Mouse (Mus musculus): ENCODE results near the gene Fyn. TPM values are rescaled to one million over a fixed set of nuclear protein-coding genes. Genes with fewer than 3 reads are reported as not detected.

Gene Fyn
- polyA plus RNA-seq, 1 experiment: 29.2 TPM

- Histone ChIP-seq H3K4me1 (ENCODE audit: control insufficient read depth, insufficient read depth, low read length) (peaks cover 4% of the 10 kb centered on the region; the same call in 1 of the 2 replicates), H3K4me3 (replicated peaks; ENCODE audit: extremely low read depth, low read depth, low read length) (no peak overlapping the region)
- TF ChIP-seq CTCF (IDR thresholded peaks at IDR 0.05; ENCODE audit: insufficient read depth, low read length) (no peak), POLR2A (IDR thresholded peaks at IDR 0.05; ENCODE audit: borderline replicate concordance, extremely low read depth, low read depth, low read length) (no peak)
- DNase-seq: no peak
- WGBS: 81% methylated on average over 2 of the region's 2 CpGs
Measured at GRCm38 (mm10) chr10:39339969-39340236, 28.8 kb upstream of the Fyn start.

- H3K4me3 ChIP-seq (replicated peaks; ENCODE audit: extremely low read depth, low read depth, low read length): no peak overlapping the region
- 83% methylated on average over 1 of the region's 1 CpGs for WGBS
- H3K4me1 ChIP-seq (ENCODE audit: control insufficient read depth, insufficient read depth, low read length): peaks cover 4% of the 10 kb centered on the region; the same call in 1 of the 2 replicates
- DNase-seq: no peak
- TF ChIP-seq CTCF (IDR thresholded peaks at IDR 0.05; ENCODE audit: insufficient read depth, low read length): no peak
- no peak for TF ChIP-seq POLR2A (IDR thresholded peaks at IDR 0.05; ENCODE audit: borderline replicate concordance, extremely low read depth, low read depth, low read length)
Measured at GRCm38 (mm10) chr10:39343551-39343950, 25.1 kb upstream of the Fyn start.

- WGBS: 82% methylated on average over 1 of the region's 1 CpGs
- Histone ChIP-seq H3K4me3 (replicated peaks; ENCODE audit: extremely low read depth, low read depth, low read length) (no peak overlapping the region), H3K4me1 (ENCODE audit: control insufficient read depth, insufficient read depth, low read length) (peaks cover 3% of the 10 kb centered on the region; the same call in 1 of the 2 replicates)
- DNase-seq: no peak
- no peak for TF ChIP-seq POLR2A (IDR thresholded peaks at IDR 0.05; ENCODE audit: borderline replicate concordance, extremely low read depth, low read depth, low read length)
- no peak for TF ChIP-seq CTCF (IDR thresholded peaks at IDR 0.05; ENCODE audit: insufficient read depth, low read length)
Measured at GRCm38 (mm10) chr10:39345921-39346320, 22.7 kb upstream of the Fyn start.

- H3K4me1 ChIP-seq (ENCODE audit: control insufficient read depth, insufficient read depth, low read length): no peaks in the 10 kb centered on the region
- no peak for DNase-seq
- H3K4me3 ChIP-seq (replicated peaks; ENCODE audit: extremely low read depth, low read depth, low read length): no peak overlapping the region
- 91% methylated on average over 14 of the region's 14 CpGs for WGBS
- TF ChIP-seq CTCF (IDR thresholded peaks at IDR 0.05; ENCODE audit: insufficient read depth, low read length) (no peak), POLR2A (IDR thresholded peaks at IDR 0.05; ENCODE audit: borderline replicate concordance, extremely low read depth, low read depth, low read length) (no peak)
Measured at GRCm38 (mm10) chr10:39349781-39350364, 18.8 kb upstream of the Fyn start.

- no peak overlapping the region for H3K4me3 ChIP-seq (replicated peaks; ENCODE audit: extremely low read depth, low read depth, low read length)
- TF ChIP-seq POLR2A (IDR thresholded peaks at IDR 0.05; ENCODE audit: borderline replicate concordance, extremely low read depth, low read depth, low read length) (no peak), CTCF (IDR thresholded peaks at IDR 0.05; ENCODE audit: insufficient read depth, low read length) (no peak)
- H3K4me1 ChIP-seq (ENCODE audit: control insufficient read depth, insufficient read depth, low read length): peaks cover 2% of the 10 kb centered on the region; the same call in 1 of the 2 replicates
- 92% methylated on average over 4 of the region's 4 CpGs for WGBS
- no peak for DNase-seq
Measured at GRCm38 (mm10) chr10:39364196-39364595, 4.5 kb upstream of the Fyn start.

GRCm38 (mm10) chr10:39369502-39369931 is 862 bp downstream of the Fyn start:
- WGBS: under 1% methylated on average over 43 of the region's 44 CpGs

GRCm38 (mm10) chr10:39369977-39370785 is 1.5 kb downstream of the Fyn start:
- under 1% methylated on average over 62 of the region's 68 CpGs for WGBS
- peak; percentile 33 for DNase-seq
- H3K4me3 ChIP-seq (replicated peaks; ENCODE audit: extremely low read depth, low read depth, low read length): peak overlapping the region; percentile 68
- TF ChIP-seq POLR2A (IDR thresholded peaks at IDR 0.05; ENCODE audit: borderline replicate concordance, extremely low read depth, low read depth, low read length) (no peak), CTCF (IDR thresholded peaks at IDR 0.05; ENCODE audit: insufficient read depth, low read length) (no peak)
- peaks cover 11% of the 10 kb centered on the region for H3K4me1 ChIP-seq (ENCODE audit: control insufficient read depth, insufficient read depth, low read length)

More at GRCm38 (mm10) chr10:39369502-39369931, 862 bp downstream of the Fyn start:
- TF ChIP-seq POLR2A (IDR thresholded peaks at IDR 0.05; ENCODE audit: borderline replicate concordance, extremely low read depth, low read depth, low read length): peak; percentile 36; the same call in 1 of the 2 replicates
- TF ChIP-seq CTCF (IDR thresholded peaks at IDR 0.05; ENCODE audit: insufficient read depth, low read length): no peak
- Histone ChIP-seq H3K4me3 (replicated peaks; ENCODE audit: extremely low read depth, low read depth, low read length) (peak overlapping the region; percentile 68), H3K4me1 (ENCODE audit: control insufficient read depth, insufficient read depth, low read length) (peaks cover 11% of the 10 kb centered on the region)
- peak; percentile 92 for DNase-seq

GRCm38 (mm10) chr10:39370786-39371221 is 2.1 kb downstream of the Fyn start:
- TF ChIP-seq CTCF (IDR thresholded peaks at IDR 0.05; ENCODE audit: insufficient read depth, low read length): no peak
- no peak for TF ChIP-seq POLR2A (IDR thresholded peaks at IDR 0.05; ENCODE audit: borderline replicate concordance, extremely low read depth, low read depth, low read length)
- Histone ChIP-seq H3K4me1 (ENCODE audit: control insufficient read depth, insufficient read depth, low read length) (peaks cover 11% of the 10 kb centered on the region), H3K4me3 (replicated peaks; ENCODE audit: extremely low read depth, low read depth, low read length) (peak overlapping the region; percentile 68)
- WGBS: 15% methylated on average over 8 of the region's 8 CpGs
- DNase-seq: peak; percentile 20

- no peak for DNase-seq
- no peak overlapping the region for H3K4me3 ChIP-seq (replicated peaks; ENCODE audit: extremely low read depth, low read depth, low read length)
- peaks cover 11% of the 10 kb centered on the region for H3K4me1 ChIP-seq (ENCODE audit: control insufficient read depth, insufficient read depth, low read length)
- TF ChIP-seq POLR2A (IDR thresholded peaks at IDR 0.05; ENCODE audit: borderline replicate concordance, extremely low read depth, low read depth, low read length): no peak
- TF ChIP-seq CTCF (IDR thresholded peaks at IDR 0.05; ENCODE audit: insufficient read depth, low read length): no peak
- 53% methylated on average over 2 of the region's 2 CpGs for WGBS
Measured at GRCm38 (mm10) chr10:39371467-39371866, 2.8 kb downstream of the Fyn start.

All from lung, adult 2 months (tissue).